Mouse (Mus musculus) forebrain, embryonic 12.5 days (tissue): ENCODE data around the gene Ehbp1l1. TPM values are rescaled to one million over a fixed set of nuclear protein-coding genes. Genes with fewer than 3 reads are reported as not detected.

Experiments
- ATAC-seq: fragments of 200-750 bp; cut with Nextera tagmentation; 2 replicates; pipeline ENCODE4 v1.8.0; 2017; ENCODE audit warnings: moderate TSS enrichment; ENCODE audit not compliant: low FRiP score
- H3K27ac ChIP-seq: fragments of 300-500 bp; sonication (generic); 2 replicates; pipeline ENCODE4 v1.5.1; 2016; ENCODE audit warnings: mild to moderate bottlenecking
- H3K27me3 ChIP-seq: fragments of 300-500 bp; sonication (generic); 2 replicates; pipeline ENCODE4 v1.6.1; 2016; ENCODE audit warnings: mild to moderate bottlenecking
- H3K36me3 ChIP-seq: fragments of 300-500 bp; sonication (generic); replicated peaks from 2 replicates; pipeline ENCODE4 v1.6.1; 2016; ENCODE audit warnings: mild to moderate bottlenecking
- H3K4me1 ChIP-seq: fragments of 300-500 bp; sonication (generic); 2 replicates; pipeline ENCODE4 v1.6.1; 2016
- H3K4me2 ChIP-seq: fragments of 300-500 bp; sonication (generic); 2 replicates; pipeline ENCODE4 v1.6.1; 2016; ENCODE audit warnings: mild to moderate bottlenecking, moderate library complexity
- H3K4me3 ChIP-seq: fragments of 300-500 bp; sonication (generic); replicated peaks from 2 replicates; pipeline ENCODE4 v1.5.1; 2016; ENCODE audit warnings: mild to moderate bottlenecking
- H3K9ac ChIP-seq: fragments of 300-500 bp; sonication (generic); 2 replicates; pipeline ENCODE4 v1.6.1; 2016; ENCODE audit warnings: mild to moderate bottlenecking
- H3K9me3 ChIP-seq: fragments of 300-500 bp; sonication (generic); 2 replicates; pipeline ENCODE4 v1.6.1; 2016
- WGBS: fragments of 180-500 bp; shearing (Covaris S2); methylation state at CpG from one replicate; pipeline ENCODE4 v1.1.7; 2016; 5-methylcytosine and 5-hydroxymethylcytosine counted together
- polyA plus RNA-seq: library from polyadenylated mRNA; unstranded; fragments of >200 nt; fragmentation: Nextera tagmentation; extraction: Ambion mirVana; gene quantifications from 2 replicates; pipeline ENCODE4 v1.2.1, GENCODE M21; 2016

Ehbp1l1 gene
- polyA plus RNA-seq, 1 experiment from 2014 or later: 6.7 TPM

DNA sequence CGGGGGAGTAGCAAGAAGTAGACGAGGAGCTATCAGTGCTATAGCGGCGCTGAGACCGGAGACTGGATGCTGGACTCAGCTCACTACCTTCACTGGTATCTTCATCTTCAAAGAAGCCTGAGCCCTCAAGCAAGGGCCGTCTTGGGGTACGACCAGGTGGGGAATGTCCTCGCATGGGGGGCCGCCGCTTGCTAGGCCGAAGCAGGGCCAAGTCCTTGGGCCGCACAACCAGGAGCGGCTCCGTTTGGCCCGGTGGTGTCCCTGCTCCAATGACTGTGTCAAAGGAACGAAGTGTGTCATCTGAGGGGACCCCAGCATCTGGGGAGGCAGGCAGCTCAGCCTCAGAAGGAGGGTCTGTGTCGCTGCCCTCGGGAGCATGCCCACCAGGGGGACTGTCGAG is 40.7 kb downstream of the Ehbp1l1 start:
- 96% methylated on average over 19 of the region's 19 CpGs for WGBS
- no peaks in the 10 kb centered on the region for H3K27me3 ChIP-seq
- no peak overlapping the region for H3K4me2 ChIP-seq
- H3K9me3 ChIP-seq: no peaks in the 10 kb centered on the region
- no peak overlapping the region for H3K27ac ChIP-seq
- peaks cover 62% of the 10 kb centered on the region for H3K36me3 ChIP-seq
- H3K4me1 ChIP-seq: peaks cover 19% of the 10 kb centered on the region
- no peak overlapping the region for H3K9ac ChIP-seq
- no peak for ATAC-seq
- H3K4me3 ChIP-seq: no peak overlapping the region

DNA sequence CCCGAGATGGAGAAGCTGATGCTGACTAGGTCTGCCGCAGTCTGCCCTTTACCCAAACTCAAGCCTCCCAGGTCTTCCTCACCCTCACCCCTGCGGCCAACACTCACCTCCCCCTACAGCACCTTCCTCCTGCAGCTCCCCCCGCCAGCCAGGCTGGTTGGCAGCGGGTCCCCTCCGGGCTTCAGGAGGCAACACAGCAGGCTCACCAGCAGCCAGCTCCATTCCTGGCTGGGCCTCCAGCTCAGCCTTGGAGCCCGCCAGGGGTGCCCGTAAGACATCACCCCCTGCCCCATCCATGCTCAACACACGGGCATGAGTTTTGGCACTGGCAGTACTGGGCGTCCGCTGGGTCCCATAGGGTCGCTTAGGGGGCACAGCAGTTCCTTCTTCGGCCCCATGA is 41.1 kb downstream of the Ehbp1l1 start:
- ATAC-seq: no peak
- Histone ChIP-seq H3K27ac (no peak overlapping the region), H3K9ac (no peak overlapping the region), H3K9me3 (no peaks in the 10 kb centered on the region), H3K4me1 (peaks cover 14% of the 10 kb centered on the region), H3K27me3 (no peaks in the 10 kb centered on the region), H3K4me3 (no peak overlapping the region), H3K4me2 (no peak overlapping the region), H3K36me3 (peaks cover 67% of the 10 kb centered on the region)
- 89% methylated on average over 13 of the region's 13 CpGs for WGBS

DNA sequence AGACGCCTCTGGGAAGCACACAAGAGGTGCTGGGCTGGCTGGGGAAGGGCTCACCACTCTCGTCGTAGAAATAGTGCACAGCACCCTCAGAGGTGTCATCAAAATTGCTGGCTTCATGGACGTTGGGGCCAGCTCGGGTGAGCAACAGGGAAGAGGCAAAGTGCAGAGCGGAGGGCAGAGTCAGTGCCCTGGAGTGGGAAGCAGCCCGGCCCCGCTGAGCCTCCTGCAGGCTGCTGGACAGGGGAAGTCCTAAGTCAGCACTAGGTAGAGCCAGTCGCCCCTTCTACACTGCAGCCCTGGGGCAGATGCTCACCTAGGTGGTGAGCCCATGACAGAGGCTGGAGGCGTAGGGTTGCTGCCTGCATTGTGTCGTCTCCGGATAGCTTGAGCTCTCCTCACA is 41.9 kb downstream of the Ehbp1l1 start:
- no peak overlapping the region for H3K27ac ChIP-seq
- H3K9ac ChIP-seq: no peak overlapping the region
- H3K27me3 ChIP-seq: no peaks in the 10 kb centered on the region
- no peaks in the 10 kb centered on the region for H3K9me3 ChIP-seq
- no peak overlapping the region for H3K4me3 ChIP-seq
- H3K4me1 ChIP-seq: peaks cover 12% of the 10 kb centered on the region
- no peak for ATAC-seq
- WGBS: 94% methylated on average over 12 of the region's 12 CpGs
- H3K36me3 ChIP-seq: peaks cover 74% of the 10 kb centered on the region
- no peak overlapping the region for H3K4me2 ChIP-seq

DNA sequence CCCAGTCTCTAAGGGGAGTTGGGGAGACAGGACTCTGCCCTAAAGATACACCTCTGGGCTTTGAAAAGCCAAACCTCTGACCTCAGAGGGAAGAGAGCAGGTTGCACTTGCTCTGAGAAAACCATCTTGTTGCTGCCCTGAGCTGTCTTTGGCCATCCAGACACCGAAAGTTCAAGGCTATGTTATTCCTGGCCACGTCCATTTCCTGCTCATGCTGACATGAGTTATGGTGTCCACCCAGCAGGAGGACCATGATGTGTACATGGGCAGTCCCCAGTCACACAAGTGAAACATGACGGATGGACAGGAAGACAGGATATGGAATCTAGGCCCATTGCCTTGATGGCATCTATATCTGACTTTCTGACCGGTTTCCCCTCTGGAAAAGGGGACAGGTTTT is 45.7 kb downstream of the Ehbp1l1 start:
- Histone ChIP-seq H3K27ac (no peak overlapping the region), H3K4me2 (no peak overlapping the region), H3K4me3 (no peak overlapping the region), H3K9ac (no peak overlapping the region), H3K4me1 (no peaks in the 10 kb centered on the region), H3K36me3 (peaks cover 92% of the 10 kb centered on the region), H3K9me3 (no peaks in the 10 kb centered on the region), H3K27me3 (no peaks in the 10 kb centered on the region)
- 91% methylated on average over 4 of the region's 4 CpGs for WGBS
- no peak for ATAC-seq

DNA sequence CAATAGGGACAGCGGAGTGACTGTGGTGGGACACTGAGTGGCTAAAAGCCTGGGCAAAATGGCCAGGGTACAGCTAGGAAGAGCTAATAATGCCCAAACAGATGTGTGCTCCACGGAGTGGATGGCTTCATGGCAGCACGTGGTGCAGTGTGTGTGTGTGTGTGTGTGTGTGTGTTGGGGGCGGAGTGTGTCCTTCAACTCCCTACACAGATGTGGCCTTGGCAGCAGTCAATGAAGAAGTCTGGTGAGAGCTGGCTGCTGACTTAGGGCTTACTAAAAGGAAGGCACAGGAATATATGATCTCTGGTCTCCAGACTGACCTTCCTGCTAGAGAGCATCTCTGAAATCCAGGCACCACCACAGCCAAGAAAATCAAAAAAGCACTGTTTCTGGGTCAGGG is 57.7 kb downstream of the Ehbp1l1 start:
- peaks cover 90% of the 10 kb centered on the region for H3K36me3 ChIP-seq
- no peaks in the 10 kb centered on the region for H3K27me3 ChIP-seq
- WGBS: 90% methylated on average over 4 of the region's 4 CpGs
- H3K9me3 ChIP-seq: no peaks in the 10 kb centered on the region
- ATAC-seq: no peak
- peaks cover 8% of the 10 kb centered on the region for H3K4me1 ChIP-seq
- no peak overlapping the region for H3K27ac ChIP-seq
- H3K9ac ChIP-seq: no peak overlapping the region
- no peak overlapping the region for H3K4me2 ChIP-seq
- H3K4me3 ChIP-seq: no peak overlapping the region

GRCm38 (mm10) chr19:5666386-5666785 is 59.7 kb downstream of the Ehbp1l1 start:
- H3K9me3 ChIP-seq: no peaks in the 10 kb centered on the region
- peaks cover 17% of the 10 kb centered on the region for H3K4me1 ChIP-seq
- 92% methylated on average over 18 of the region's 18 CpGs for WGBS
- ATAC-seq: no peak
- H3K9ac ChIP-seq: no peak overlapping the region; the same call in 1 of the 2 replicates
- peaks cover 70% of the 10 kb centered on the region for H3K36me3 ChIP-seq
- no peak overlapping the region for H3K27ac ChIP-seq
- no peak overlapping the region for H3K4me3 ChIP-seq
- H3K27me3 ChIP-seq: no peaks in the 10 kb centered on the region
- H3K4me2 ChIP-seq: no peak overlapping the region

- 89% methylated on average over 15 of the region's 15 CpGs for WGBS
- Histone ChIP-seq H3K9ac (no peak overlapping the region), H3K9me3 (no peaks in the 10 kb centered on the region), H3K4me1 (peaks cover 19% of the 10 kb centered on the region), H3K27me3 (no peaks in the 10 kb centered on the region), H3K36me3 (peaks cover 61% of the 10 kb centered on the region), H3K4me3 (no peak overlapping the region), H3K4me2 (no peak overlapping the region), H3K27ac (no peak overlapping the region)
- ATAC-seq: no peak
Observed at GRCm38 (mm10) chr19:5665465-5665864, 60.7 kb downstream of the Ehbp1l1 start.

DNA sequence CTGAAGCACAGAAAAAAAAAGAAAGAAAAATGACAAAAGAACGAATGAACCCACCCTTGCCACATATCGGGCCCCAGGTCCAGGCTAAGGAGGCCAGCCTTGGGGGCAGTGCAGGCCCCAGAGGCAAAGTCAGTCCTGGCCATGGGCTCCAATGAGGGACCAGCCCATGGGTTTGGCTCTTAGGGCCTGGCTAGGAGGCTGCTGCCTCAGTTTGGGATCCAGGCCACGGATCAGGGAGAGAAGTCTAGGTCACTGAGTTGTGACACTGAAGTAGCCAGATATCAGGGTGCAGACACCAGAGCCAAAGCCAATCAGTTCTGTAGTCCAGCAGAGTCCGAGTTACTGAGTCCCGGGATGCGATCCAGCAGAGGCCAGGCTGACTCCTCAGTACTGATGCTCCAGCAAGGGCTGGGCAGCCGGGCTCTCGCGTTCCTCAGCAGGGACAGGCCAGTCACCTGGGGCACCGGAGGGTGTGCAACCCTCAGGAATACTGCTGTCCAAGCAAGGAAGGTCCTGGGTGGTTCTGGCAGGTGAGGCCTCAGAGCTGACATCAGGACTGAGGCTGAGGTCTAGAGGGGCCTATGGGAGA is 61.4 kb downstream of the Ehbp1l1 start:
- no peak overlapping the region for H3K4me3 ChIP-seq
- H3K27ac ChIP-seq: no peak overlapping the region
- no peak overlapping the region for H3K9ac ChIP-seq
- H3K9me3 ChIP-seq: no peaks in the 10 kb centered on the region
- no peak overlapping the region for H3K4me2 ChIP-seq
- H3K27me3 ChIP-seq: no peaks in the 10 kb centered on the region
- peaks cover 54% of the 10 kb centered on the region for H3K36me3 ChIP-seq
- H3K4me1 ChIP-seq: peaks cover 19% of the 10 kb centered on the region
- ATAC-seq: no peak
- 94% methylated on average over 10 of the region's 10 CpGs for WGBS

DNA sequence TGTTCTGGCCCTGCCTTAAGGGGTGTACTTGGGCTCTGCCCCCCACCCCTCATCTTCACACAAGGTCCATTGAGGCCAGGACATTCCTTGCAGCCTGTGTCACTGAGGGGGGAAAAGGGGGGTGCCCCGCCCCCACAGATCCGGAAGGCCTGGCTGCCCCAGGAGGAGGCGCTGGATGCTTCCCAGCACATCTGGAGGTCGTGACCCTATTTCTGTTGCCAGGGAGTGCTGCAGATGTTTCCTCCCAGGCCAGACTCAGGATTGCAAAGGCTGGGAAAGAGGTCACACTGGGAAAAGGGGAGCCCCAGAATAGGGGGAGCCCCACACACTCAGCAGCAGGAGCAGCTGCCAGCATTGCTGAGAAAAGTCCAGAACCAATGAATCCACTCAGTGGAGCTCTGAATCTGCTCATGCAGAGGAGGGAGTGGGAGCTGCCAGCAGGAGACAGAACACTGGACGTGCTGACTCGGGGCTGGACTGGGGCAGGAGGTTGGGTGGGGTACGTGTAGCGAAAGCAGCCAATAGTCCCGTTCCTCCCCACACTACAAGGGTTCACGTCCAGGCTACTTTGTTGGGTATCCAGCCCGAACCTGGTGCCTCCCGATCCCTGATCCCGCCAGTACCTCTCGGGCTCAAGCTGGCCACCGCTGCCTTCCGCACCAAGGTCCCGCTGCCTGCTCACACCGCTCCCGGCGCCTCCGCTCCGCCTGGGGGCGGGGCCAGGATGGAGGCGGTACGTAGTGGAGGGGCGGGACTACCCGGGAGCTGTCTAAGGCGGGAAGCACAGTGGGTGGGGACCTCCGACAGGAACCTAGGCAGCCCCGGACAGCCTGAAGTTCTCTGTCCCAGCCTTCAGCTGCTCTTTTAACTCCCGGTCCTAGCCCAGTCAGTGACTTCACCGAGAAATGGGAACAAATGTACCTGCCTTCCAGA is 62.9 kb downstream of the Ehbp1l1 start, which contains the start of gene Sipa1:
Gene Sipa1 (minus strand): TSS at position 727 of the 933 bp plus-strand sequence.
- Histone ChIP-seq H3K4me3 (peak within 1 kb of the TSS; percentile 39), H3K4me1 (peaks cover 19% of the 10 kb centered on the region), H3K36me3 (peaks cover 39% of the 10 kb centered on the region), H3K27ac (peak within 1 kb of the TSS; percentile 42; the same call in 1 of the 2 replicates), H3K4me2 (peak within 1 kb of the TSS; percentile 54), H3K9ac (peak within 1 kb of the TSS; percentile 56), H3K9me3 (no peaks in the 10 kb centered on the region), H3K27me3 (no peaks in the 10 kb centered on the region)
- peak; percentile 90 for ATAC-seq
- 1% methylated on average over 32 of the region's 32 CpGs for WGBS

DNA sequence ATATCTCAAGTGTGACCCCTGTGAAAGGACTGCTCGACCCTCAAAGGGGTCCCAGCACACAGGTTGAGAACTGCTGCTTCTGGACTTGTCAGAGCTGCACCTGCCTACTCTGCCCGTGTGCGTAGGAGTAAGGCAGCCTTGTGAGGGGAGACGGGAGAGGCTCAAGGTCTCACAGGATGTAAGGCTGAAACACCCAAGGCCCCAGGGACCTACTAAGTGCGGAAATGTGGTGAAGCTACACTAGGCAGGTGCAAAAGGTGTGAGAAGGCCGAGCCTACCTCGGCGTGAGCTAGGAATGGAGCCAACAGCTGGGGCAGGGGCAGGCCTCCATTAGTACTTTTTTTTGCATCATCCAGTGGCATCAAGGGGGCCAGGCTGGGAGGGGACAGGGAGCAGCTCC is 63.8 kb downstream of the Ehbp1l1 start:
- H3K9ac ChIP-seq: peak overlapping the region; percentile 56; the same call in 1 of the 2 replicates
- H3K9me3 ChIP-seq: no peaks in the 10 kb centered on the region
- ATAC-seq: no peak
- peaks cover 19% of the 10 kb centered on the region for H3K4me1 ChIP-seq
- 83% methylated on average over 8 of the region's 8 CpGs for WGBS
- no peaks in the 10 kb centered on the region for H3K27me3 ChIP-seq
- peaks cover 30% of the 10 kb centered on the region for H3K36me3 ChIP-seq
- H3K4me2 ChIP-seq: peak overlapping the region; percentile 54
- peak overlapping the region; percentile 39; the same call in 1 of the 2 replicates for H3K4me3 ChIP-seq
- peak overlapping the region; percentile 42; the same call in 1 of the 2 replicates for H3K27ac ChIP-seq

GRCm38 (mm10) chr19:5660942-5661751 is 65.0 kb downstream of the Ehbp1l1 start:
- Histone ChIP-seq H3K4me3 (no peak overlapping the region), H3K9ac (no peak overlapping the region), H3K27me3 (peaks cover 8% of the 10 kb centered on the region), H3K4me2 (no peak overlapping the region), H3K4me1 (peaks cover 19% of the 10 kb centered on the region), H3K36me3 (peaks cover 18% of the 10 kb centered on the region), H3K27ac (0 out of 2 replicates have a peak overlapping the region, but pooled peaks have one; percentile 13), H3K9me3 (no peaks in the 10 kb centered on the region)
- WGBS: 92% methylated on average over 16 of the region's 16 CpGs
- ATAC-seq: no peak
